Mouse (Mus musculus) ES-E14 (cell line): ENCODE results near the gene Dclk1. TPM values are rescaled to one million over a fixed set of nuclear protein-coding genes. Genes with fewer than 3 reads are reported as not detected.

Experiments used
- DNase-seq: peaks from one replicate; pipeline ENCODE4 v3.0.0-alpha.2; 2013; ENCODE audit warnings: low read depth, low spot score
- H3K27ac ChIP-seq: 2 replicates; pipeline ENCODE4 v1.5.1; 2012; ENCODE audit warnings: low read depth, mild to moderate bottlenecking, low read length, moderate library complexity, mixed read lengths; ENCODE audit not compliant: poor library complexity, insufficient read depth, severe bottlenecking
- H3K36me3 ChIP-seq: 2 replicates; pipeline ENCODE4 v1.6.1; 2012; ENCODE audit warnings: mild to moderate bottlenecking, low read length, moderate library complexity, mixed read lengths; ENCODE audit not compliant: control insufficient read depth, poor library complexity, insufficient read depth, severe bottlenecking
- H3K4me1 ChIP-seq, 2 experiments: fragments of 150-350 bp in 1 of 2; sonication (generic) in 1 of 2; 2 replicates each; pipeline ENCODE4 v1.6.1; 2012; ENCODE audit warnings: low read length in 2 of 2, mild to moderate bottlenecking in 1 of 2, mixed read lengths in 1 of 2; ENCODE audit not compliant: control insufficient read depth in 2 of 2, insufficient read depth in 2 of 2, poor library complexity in 1 of 2
- H3K4me3 ChIP-seq, 2 experiments: fragments of 150-350 bp in 1 of 2; sonication (generic) in 1 of 2; 2 replicates each; pipeline ENCODE4 v1.5.1; 2012; ENCODE audit warnings: low read length in 2 of 2, low read depth in 1 of 2, mild to moderate bottlenecking in 1 of 2, mixed read lengths in 1 of 2; ENCODE audit not compliant: insufficient read depth in 1 of 2, poor library complexity in 1 of 2, severe bottlenecking in 1 of 2
- H3K9ac ChIP-seq: 2 replicates; pipeline ENCODE4 v1.6.1; 2012; ENCODE audit warnings: low read depth, mild to moderate bottlenecking, low read length, mixed read lengths; ENCODE audit not compliant: poor library complexity, insufficient read depth, severe bottlenecking
- H3K9me3 ChIP-seq: fragments of 150-350 bp; sonication (generic); 2 replicates; pipeline ENCODE4 v1.6.1; 2012; ENCODE audit warnings: low read depth, mild to moderate bottlenecking, low read length; ENCODE audit not compliant: control insufficient read depth, insufficient read depth
- CHD2 ChIP-seq: IDR thresholded peaks from 2 replicates; pipeline ENCODE4 v1.6.1; 2014; ENCODE audit warnings: mild to moderate bottlenecking, low read depth, low read length, inconsistent platforms
- HCFC1 ChIP-seq: IDR thresholded peaks from 2 replicates; pipeline ENCODE4 v1.6.1; 2012; ENCODE audit warnings: low read length, inconsistent platforms, borderline replicate concordance; ENCODE audit not compliant: insufficient read depth
- MAFK ChIP-seq: IDR thresholded peaks from 2 replicates; pipeline ENCODE4 v1.6.1; 2014; ENCODE audit warnings: mild to moderate bottlenecking, low read depth, low read length, inconsistent platforms; ENCODE audit not compliant: insufficient read depth
- ZC3H11A ChIP-seq: IDR thresholded peaks from 2 replicates; pipeline ENCODE4 v1.6.1; 2012; ENCODE audit warnings: low read depth, mild to moderate bottlenecking, inconsistent platforms, low read length, borderline replicate concordance
- ZNF384 ChIP-seq: IDR thresholded peaks from 2 replicates; pipeline ENCODE4 v1.6.1; 2012; ENCODE audit warnings: low read depth, low read length, inconsistent platforms
- in situ Hi-C, 2 experiments: fragments of 600-800 bp; cut with MboI; formaldehyde crosslinking; loops; one replicate each; pipeline ENCODE4 v1.15.1; 2025; ENCODE audit warnings: low sequenced_read_pairs in 2 of 2, inconsistent platforms in 1 of 2; ENCODE audit not compliant: unreplicated experiment in 2 of 2
- total RNA-seq: library from RNA; depleted of rRNA; stranded (reverse); fragments of 300-350 nt; gene quantifications from 2 replicates; pipeline ENCODE4 v1.2.3, GENCODE M21; 2012

Gene Dclk1
- total RNA-seq, 1 experiment = 1.7 TPM

- H3K4me1 ChIP-seq = peaks cover 0 to 2% of the 10 kb centered on the region in 2 experiments; a peak in 1 of 4 replicates
- no peak overlapping the region for H3K9ac ChIP-seq
- in situ Hi-C loops = no loop called here
- DNase-seq = no peak
- TF ChIP-seq ZC3H11A (no peak), ZNF384 (no peak), MAFK (no peak), HCFC1 (no peak), CHD2 (no peak)
- no peaks in the 10 kb centered on the region for H3K9me3 ChIP-seq
- H3K27ac ChIP-seq = no peak overlapping the region
- H3K4me3 ChIP-seq = no peak overlapping the region
- no peaks in the 10 kb centered on the region for H3K36me3 ChIP-seq
These were observed 231.0 kb downstream of the Dclk1 start for GRCm38 (mm10) chr3:55473146-55473545.

- no peak overlapping the region for H3K27ac ChIP-seq
- in situ Hi-C loops = no loop called here
- peaks cover 0 to 2% of the 10 kb centered on the region in 2 experiments; a peak in 1 of 4 replicates for H3K4me1 ChIP-seq
- no peak for DNase-seq
- no peak overlapping the region for H3K9ac ChIP-seq
- TF ChIP-seq MAFK (no peak), HCFC1 (no peak), CHD2 (no peak), ZC3H11A (no peak), ZNF384 (no peak)
- H3K4me3 ChIP-seq = no peak overlapping the region
- no peaks in the 10 kb centered on the region for H3K36me3 ChIP-seq
- no peaks in the 10 kb centered on the region for H3K9me3 ChIP-seq
These were observed 234.5 kb downstream of the Dclk1 start for GRCm38 (mm10) chr3:55476694-55477093.

- Histone ChIP-seq H3K27ac (no peak overlapping the region), H3K4me1 (peaks cover 0 to 2% of the 10 kb centered on the region in 2 experiments; a peak in 1 of 4 replicates), H3K4me3 (no peak overlapping the region), H3K36me3 (no peaks in the 10 kb centered on the region), H3K9me3 (no peaks in the 10 kb centered on the region), H3K9ac (no peak overlapping the region)
- TF ChIP-seq HCFC1 (no peak), ZC3H11A (no peak), CHD2 (no peak), ZNF384 (no peak), MAFK (no peak)
- no peak for DNase-seq
- in situ Hi-C loops = no loop called here
These were observed 237.1 kb downstream of the Dclk1 start for GRCm38 (mm10) chr3:55479306-55479705.

- Histone ChIP-seq H3K27ac (no peak overlapping the region), H3K9me3 (no peaks in the 10 kb centered on the region), H3K36me3 (no peaks in the 10 kb centered on the region), H3K4me1 (peaks cover 0 to 2% of the 10 kb centered on the region in 2 experiments; a peak in 1 of 4 replicates), H3K4me3 (no peak overlapping the region), H3K9ac (no peak overlapping the region)
- no peak for DNase-seq
- in situ Hi-C loops = no loop called here
- TF ChIP-seq CHD2 = no peak
- no peak for TF ChIP-seq MAFK
- no peak for TF ChIP-seq ZC3H11A
- no peak for TF ChIP-seq ZNF384
- no peak for TF ChIP-seq HCFC1
These were observed 239.0 kb downstream of the Dclk1 start for GRCm38 (mm10) chr3:55481140-55481539.

GRCm38 (mm10) chr3:55483328-55483727 is 241.2 kb downstream of the Dclk1 start:
- no peaks in the 10 kb centered on the region for H3K4me1 ChIP-seq
- H3K27ac ChIP-seq = no peak overlapping the region
- TF ChIP-seq MAFK (no peak), ZNF384 (no peak), HCFC1 (no peak), CHD2 (no peak), ZC3H11A (no peak)
- in situ Hi-C loops = no loop called here
- H3K4me3 ChIP-seq = no peak overlapping the region
- no peaks in the 10 kb centered on the region for H3K36me3 ChIP-seq
- H3K9me3 ChIP-seq = no peaks in the 10 kb centered on the region
- no peak for DNase-seq
- H3K9ac ChIP-seq = no peak overlapping the region
